Mouse (Mus musculus) embryo, embryonic 10.5 days (tissue): ENCODE results near the gene Il12a.

Experiments
- DNase-seq: peaks from one replicate; pipeline ENCODE4 v3.0.0-alpha.2; 2015; ENCODE audit warnings: low spot score

Gene Il12a

GRCm38 (mm10) chr3:68686852-68687560 is 3.4 kb upstream of the Il12a start:
- DNase-seq, result no peak

- DNase-seq, result no peak
Observed at GRCm38 (mm10) chr3:68689346-68689745, 1.1 kb upstream of the Il12a start.

DNA sequence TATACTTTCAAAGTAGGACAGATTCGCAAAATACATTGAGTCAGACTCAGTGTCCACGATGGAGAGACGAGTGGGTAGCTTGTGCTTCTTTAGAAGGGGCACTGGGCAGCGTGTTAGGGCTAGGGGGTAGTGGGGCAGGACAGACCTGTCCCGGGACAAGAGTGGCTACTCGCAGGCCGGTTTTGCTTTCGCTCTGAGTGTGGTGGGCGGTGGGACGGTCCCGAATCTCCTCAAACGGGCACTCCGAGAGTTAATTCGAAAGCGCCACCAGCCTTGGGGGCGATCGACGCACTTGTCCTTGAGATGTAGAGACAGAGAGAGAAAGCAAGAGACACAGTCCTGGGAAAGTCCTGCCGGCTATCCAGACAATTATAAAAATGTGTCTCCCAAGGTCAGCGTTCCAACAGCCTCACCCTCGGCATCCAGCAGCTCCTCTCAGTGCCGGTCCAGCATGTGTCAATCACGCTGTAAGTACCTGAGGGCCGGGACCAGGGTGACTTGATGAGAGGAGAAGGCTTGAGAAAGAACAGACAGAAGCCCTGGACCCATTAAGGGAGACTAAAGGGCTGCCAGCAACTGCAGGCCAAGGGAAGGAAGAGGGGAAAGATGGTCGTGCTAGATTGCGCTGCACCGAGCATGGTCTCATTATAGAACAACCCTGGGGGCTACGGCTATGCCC is 795 bp downstream of the Il12a start:
- no peak for DNase-seq

DNA sequence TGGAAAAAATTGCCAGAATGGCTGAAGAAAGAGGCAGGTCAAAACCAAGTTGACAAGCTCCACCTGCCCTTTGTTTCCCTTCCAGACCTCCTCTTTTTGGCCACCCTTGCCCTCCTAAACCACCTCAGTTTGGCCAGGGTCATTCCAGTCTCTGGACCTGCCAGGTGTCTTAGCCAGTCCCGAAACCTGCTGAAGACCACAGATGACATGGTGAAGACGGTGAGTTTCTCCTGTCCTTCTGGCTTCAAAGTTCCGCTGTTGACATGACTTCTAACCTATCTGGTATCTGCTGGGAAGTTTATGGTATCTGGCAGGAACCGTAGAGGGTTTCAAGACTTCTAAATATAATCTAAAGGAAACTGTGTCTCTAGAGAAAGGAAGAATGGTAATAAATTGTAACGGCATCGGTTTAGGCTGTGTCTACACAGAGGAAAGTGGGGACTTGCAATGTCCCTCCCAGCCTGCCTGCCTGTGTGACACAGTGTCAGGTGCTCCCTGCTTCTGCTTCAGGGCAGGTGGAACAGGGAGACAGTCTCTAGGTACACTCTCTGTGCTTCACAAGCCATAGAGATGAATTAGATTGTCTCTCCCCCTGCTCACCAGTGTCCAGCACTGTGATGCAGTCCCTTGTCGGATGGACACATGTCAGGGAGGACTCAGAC is 1.6 kb downstream of the Il12a start:
- no peak for DNase-seq

GRCm38 (mm10) chr3:68692600-68693225 is 2.3 kb downstream of the Il12a start:
- no peak for DNase-seq

DNA sequence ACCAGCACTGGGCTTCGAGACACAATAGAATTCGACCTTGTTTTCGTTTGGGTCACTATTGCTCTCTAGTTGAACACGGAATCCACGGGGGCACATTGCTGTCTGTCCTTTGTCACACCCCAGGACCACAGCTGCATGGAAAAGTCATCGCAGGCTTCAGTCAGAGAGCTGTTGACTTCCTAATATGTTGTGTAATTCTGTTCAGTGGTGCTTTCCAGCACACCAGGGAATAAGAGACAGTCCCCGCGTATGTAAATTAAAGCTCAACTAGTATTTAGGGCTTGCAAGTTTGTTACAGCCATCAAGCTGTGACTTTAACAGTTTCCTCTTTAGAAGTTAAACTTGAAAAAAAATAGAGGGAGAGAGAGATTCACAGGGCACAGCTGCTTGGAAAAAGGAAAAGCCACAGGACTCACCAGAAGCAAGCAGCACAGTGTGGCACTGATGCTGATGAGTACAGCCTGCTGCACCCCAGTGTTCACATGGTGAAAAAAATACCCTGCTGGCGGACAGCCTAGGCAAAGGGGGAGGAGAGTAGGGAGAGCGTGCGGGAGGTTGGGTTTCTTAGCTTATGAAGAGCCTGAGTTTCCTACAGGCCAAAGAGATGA is 3.1 kb downstream of the Il12a start:
- no peak for DNase-seq

DNA sequence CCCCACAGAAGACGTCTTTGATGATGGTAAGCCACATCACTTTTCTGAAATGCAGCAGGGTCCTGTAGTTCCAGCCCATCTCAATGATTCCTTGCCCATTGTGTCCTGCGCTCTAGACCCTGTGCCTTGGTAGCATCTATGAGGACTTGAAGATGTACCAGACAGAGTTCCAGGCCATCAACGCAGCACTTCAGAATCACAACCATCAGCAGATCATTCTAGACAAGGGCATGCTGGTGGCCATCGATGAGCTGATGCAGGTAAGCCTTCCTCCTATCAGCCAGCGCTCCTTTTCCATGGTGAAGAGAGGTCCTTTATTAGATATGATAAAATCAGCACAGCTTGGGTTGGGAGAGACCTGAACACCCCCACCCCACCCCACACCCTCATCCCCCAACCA is 4.9 kb downstream of the Il12a start:
- DNase-seq, result no peak

DNA sequence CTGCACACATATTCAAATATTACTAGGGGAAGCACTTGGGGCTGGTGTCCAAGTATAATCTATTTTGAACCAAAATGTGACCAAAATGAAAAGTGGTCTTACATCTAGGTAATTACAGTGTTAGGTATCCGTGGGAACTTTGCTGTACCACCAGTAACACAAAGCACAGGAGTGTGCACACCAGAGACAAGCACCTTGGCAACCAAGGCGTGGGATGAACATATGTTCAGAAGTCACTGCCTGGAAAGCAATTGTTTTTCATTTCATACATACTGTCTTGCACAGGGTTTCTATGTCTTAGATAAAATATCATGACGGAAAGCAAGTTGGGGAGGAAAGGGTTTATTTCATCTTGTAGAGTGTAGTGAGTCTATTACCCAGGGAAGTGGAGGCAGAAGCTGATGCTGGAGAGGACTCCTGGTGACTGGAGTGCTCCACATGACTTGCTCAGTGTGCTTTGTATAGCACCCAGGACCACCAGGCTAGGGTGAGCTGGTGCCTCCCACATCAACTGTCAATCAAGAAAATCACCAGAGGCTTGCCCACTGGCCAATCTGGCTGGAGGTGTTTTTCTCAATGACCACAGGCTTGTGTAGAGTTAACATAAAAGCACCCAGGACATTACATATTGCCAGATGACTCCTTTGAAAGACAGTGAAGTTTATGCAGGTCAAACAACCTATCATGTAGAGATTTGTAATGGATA is 6.2 kb downstream of the Il12a start:
- no peak for DNase-seq

GRCm38 (mm10) chr3:68698601-68699000 is 8.2 kb downstream of the Il12a start:
- no peak for DNase-seq

- DNase-seq, result no peak
Observed at GRCm38 (mm10) chr3:68700091-68700490, 9.6 kb downstream of the Il12a start.

DNA sequence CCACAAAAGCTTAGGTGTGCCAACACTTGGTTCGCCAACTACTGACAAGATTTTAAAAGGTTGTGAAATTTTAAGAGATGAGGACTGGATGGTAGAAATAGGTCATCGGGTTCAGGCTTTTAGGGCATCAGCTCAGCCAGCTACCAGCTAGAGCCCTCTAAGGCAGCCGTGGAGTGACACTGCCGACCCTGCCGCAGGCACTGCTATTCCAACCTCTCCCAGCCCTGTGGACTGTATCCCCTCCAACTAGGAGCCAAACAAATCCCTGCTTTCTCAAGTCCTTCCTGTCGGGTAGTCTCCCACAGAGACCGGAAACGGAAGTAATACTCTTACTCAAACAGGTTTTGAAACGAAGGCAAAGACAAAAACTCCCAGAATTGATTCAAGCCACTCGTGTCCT is 15.9 kb downstream of the Il12a start:
- no peak for DNase-seq

DNA sequence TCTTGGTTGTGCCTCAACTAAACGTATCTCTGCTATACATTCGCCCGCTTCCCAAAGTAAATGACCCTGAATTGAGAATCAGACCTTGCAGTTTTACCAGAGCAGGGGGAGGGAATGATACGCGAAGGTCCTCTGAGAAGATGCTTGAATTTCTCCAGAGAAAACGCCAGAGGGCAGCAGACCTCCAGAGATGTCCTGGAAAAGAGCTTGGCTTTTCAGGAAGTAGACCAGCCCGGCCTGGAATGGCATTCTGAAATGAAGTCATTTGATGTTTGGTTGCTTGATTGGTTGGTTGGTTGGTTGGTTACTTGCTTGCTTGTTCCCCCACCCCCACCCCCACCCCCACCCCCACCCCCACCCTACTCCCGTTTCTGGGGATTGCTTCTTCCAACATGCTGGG is 17.8 kb downstream of the Il12a start:
- peak; percentile 75 for DNase-seq

DNA sequence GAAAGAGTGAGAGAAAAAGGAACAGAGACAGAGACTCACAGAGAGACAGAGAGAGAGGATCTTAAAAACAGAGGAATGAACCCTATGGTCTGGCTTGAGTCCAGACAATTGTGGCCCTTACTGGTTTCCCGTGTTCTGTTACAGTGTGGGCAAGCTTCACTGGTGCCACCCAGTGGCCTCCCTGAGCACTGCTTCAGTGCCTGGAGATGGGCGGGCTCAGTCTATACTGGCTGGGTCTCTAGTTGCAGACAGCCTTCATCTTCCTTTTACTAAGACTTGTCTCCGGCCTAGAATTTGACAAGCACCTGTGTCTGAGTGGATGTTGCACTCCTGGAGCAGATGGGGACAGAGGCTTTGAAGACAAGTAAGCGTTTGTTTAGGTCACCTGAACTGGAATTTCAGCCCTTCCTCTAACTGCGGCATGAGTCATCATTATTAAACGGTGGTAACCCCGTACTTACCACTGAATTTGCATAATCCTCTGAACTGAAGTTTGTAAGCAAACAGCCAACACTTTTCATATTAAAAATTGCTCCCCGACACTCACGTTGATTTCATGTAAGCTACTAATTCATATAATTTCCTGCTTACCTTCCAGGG is 18.9 kb downstream of the Il12a start:
- peak; percentile 74 for DNase-seq

GRCm38 (mm10) chr3:68710436-68710835 is 20.0 kb downstream of the Il12a start:
- DNase-seq, result no peak

GRCm38 (mm10) chr3:68711510-68711909 is 21.1 kb downstream of the Il12a start:
- DNase-seq, result no peak

- peak; percentile 85 for DNase-seq
Observed at GRCm38 (mm10) chr3:68713550-68713949, 23.1 kb downstream of the Il12a start.

DNA sequence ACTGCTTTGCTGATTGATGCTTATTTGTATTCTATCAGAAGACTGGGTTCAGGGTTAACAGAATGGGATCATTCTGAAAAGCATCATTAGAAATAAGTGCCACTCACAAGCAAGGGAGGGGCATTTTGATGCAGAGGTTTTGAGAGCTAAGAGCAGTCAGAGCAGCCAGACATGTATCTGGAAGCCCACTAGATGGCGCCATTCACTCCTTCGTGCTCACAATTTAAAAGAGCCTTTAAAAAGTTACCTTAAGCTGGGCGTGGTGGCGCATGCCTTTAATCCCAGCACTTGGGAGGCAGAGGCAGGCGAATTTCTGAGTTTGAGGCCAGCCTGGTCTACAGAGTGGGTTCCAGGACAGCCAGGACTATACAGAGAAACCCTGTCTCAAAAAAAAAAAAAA is 26.9 kb downstream of the Il12a start:
- DNase-seq, result peak; percentile 81

DNA sequence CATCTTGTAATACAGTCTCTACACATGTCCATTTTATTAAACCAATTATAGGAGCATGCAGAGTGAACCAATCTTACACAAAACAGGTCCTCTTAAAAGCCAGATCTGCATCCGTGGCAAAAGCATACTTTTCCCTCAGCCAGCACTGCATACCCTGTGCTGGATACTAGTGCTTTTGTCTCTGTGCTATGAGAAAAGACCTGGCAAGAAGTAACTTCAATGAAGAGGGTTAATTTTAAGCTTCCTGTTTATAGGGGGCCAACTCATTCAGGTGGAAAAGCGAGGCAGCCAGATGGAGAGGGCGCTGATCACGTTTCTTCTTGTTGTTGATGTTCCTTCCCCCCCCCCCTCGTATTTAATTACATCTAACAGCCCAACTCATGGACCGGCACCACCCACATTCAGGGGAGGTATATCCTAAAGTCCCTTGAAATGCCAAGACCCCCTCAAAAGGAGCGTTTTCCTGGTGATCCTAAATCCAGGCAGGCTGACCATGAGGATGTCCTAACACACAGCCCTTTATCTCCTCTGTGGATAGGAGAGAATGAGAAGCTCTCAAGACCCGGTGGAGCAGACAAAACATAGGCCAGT is 28.9 kb downstream of the Il12a start:
- DNase-seq, result no peak

DNA sequence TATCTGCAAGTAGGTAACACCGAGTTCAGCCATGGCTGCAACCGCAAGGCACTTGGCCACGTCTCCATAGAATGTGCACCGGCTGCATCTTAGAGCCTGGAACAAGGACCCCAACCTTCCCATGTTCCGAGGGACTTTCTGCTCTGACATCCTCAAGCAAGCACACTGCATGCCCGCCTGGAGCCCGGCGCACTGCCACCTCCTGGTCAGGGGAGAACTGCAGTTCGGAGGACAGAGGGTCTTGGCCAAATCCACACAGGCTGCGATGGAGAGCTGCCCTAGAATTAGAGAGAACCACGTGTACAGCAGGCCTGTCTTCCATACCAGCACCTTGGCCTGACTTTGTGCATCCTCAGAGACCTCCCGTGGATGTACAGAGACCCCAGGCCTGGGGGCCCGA is 29.8 kb downstream of the Il12a start:
- DNase-seq, result peak; percentile 70

DNA sequence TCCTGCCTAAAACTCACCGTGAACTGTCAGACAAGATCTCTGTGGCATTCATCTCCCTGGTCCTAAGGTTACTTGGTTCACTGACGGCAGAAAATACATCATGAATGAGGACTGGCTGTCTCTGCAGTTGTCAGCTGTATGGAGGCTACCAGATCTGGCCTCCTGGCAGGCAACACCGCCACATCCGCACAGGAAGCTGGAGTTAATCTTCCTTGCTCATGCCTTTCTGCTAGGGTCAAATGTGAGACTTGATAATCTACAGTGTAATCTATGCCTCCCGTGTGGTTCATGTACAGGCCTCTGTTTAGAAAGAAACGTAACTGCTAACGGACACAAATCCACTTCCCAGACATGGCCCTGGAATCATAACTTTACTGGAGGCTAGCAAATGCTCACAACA is 51.5 kb downstream of the Il12a start:
- DNase-seq, result no peak
